Mouse (Mus musculus): ENCODE results near the gene Ipo4.

DNA sequence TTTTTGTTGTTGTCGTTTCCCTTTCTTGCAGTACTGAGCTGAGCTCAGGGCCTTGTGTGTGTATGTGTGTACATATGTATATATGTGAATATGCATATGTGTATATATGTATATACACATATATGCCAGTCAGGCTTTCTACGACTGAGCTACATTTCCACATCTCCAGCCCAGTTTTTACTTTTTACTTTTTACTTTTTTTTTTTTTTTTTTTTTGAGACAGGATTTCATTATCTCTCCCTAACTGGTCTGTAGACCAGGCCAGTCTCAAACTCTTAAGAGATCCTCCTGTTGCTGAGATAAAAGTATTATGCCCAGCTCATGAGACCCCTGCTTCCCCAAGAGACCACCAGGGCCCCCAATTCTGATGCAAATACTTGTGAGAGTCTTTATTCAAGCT is 18.9 kb downstream of the Ipo4 start:
- TF ChIP-seq CTCF (conservative IDR thresholded peaks at IDR 0.05; ENCODE audit: low read length) (no peak), NANOG (IDR thresholded peaks at IDR 0.05; ENCODE audit: borderline replicate concordance, low read length) (no peak), POU5F1 (IDR thresholded peaks at IDR 0.05; ENCODE audit: borderline replicate concordance, low read length) (no peak)

Data from E14TG2a.4 (cell line).